Mouse (Mus musculus) heart, adult 2 months (tissue): Measurements from ENCODE around the gene Gabrb3. TPM values are rescaled to one million over a fixed set of nuclear protein-coding genes. Genes with fewer than 3 reads are reported as not detected.

Source experiments
- DNase-seq, 2 experiments: peaks; one replicate each; pipeline ENCODE4 v3.0.0; 2021
- H3K27ac ChIP-seq: fragments of 200-600 bp; 2 replicates; pipeline ENCODE4 v1.8.1; 2022
- H3K27me3 ChIP-seq: fragments of 200-500 bp; 2 replicates; pipeline ENCODE4 v1.6.1; 2012; ENCODE audit warnings: mild to moderate bottlenecking, low read length, inconsistent platforms, mixed read lengths; ENCODE audit not compliant: control insufficient read depth, insufficient read depth
- H3K36me3 ChIP-seq: fragments of 200-500 bp; 2 replicates; pipeline ENCODE4 v1.6.1; 2012; ENCODE audit warnings: low read length, inconsistent platforms; ENCODE audit not compliant: control insufficient read depth, insufficient read depth
- H3K4me1 ChIP-seq: fragments of 200-500 bp; 2 replicates; pipeline ENCODE4 v1.6.1; 2011; ENCODE audit warnings: low read length; ENCODE audit not compliant: control insufficient read depth, insufficient read depth
- H3K4me3 ChIP-seq: fragments of 200-600 bp; 2 replicates; pipeline ENCODE4 v1.8.1; 2022
- H3K79me2 ChIP-seq: fragments of 200-500 bp; replicated peaks from 2 replicates; pipeline ENCODE4 v1.6.1; 2012; ENCODE audit warnings: mild to moderate bottlenecking, inconsistent platforms, low read length, moderate library complexity, mixed read lengths; ENCODE audit not compliant: control insufficient read depth, insufficient read depth
- H3K9ac ChIP-seq: fragments of 200-500 bp; 2 replicates; pipeline ENCODE4 v1.6.1; 2012; ENCODE audit warnings: low read depth, mild to moderate bottlenecking, control low read depth, inconsistent platforms, low read length, mixed read lengths
- CTCF ChIP-seq: fragments of 200-600 bp; IDR thresholded peaks from 2 replicates; pipeline ENCODE4 v1.8.1; 2022; ENCODE audit warnings: antibody characterized with exemption, mild to moderate bottlenecking, moderate library complexity
- EP300 ChIP-seq: fragments of 200-500 bp; IDR thresholded peaks from 2 replicates; pipeline ENCODE4 v1.6.1; 2011; ENCODE audit warnings: low read depth, low read length, control low read depth; ENCODE audit not compliant: insufficient read depth
- POLR2A ChIP-seq: fragments of 200-500 bp; IDR thresholded peaks from 2 replicates; pipeline ENCODE4 v1.6.1; 2011; ENCODE audit warnings: mild to moderate bottlenecking, low read depth, low read length, control low read depth; ENCODE audit not compliant: insufficient read depth
- WGBS: fragments of 180-500 bp; shearing (Covaris S2); methylation state at CpG from one replicate; pipeline ENCODE4 v1.1.7; 2018; 5-methylcytosine and 5-hydroxymethylcytosine counted together
- intact Hi-C: fragments of 180-260 bp; cut with DNase I; formaldehyde crosslinking; loops from one replicate; pipeline ENCODE4 v1.15.1; 2025
- polyA plus RNA-seq: library from polyadenylated mRNA; depleted of rRNA; stranded (reverse); fragments of >200 nt; gene quantifications from 2 replicates; pipeline ENCODE4 v1.2.3, GENCODE M21; 2012
- total RNA-seq, 2 experiments: library from RNA; stranded (reverse); gene quantifications; 2 replicates each; pipeline ENCODE4 v1.2.3; 2021

The Gabrb3 gene
- total and polyA plus RNA-seq, 3 experiments = 0.04 to 0.50 (median 0.37) TPM

DNA sequence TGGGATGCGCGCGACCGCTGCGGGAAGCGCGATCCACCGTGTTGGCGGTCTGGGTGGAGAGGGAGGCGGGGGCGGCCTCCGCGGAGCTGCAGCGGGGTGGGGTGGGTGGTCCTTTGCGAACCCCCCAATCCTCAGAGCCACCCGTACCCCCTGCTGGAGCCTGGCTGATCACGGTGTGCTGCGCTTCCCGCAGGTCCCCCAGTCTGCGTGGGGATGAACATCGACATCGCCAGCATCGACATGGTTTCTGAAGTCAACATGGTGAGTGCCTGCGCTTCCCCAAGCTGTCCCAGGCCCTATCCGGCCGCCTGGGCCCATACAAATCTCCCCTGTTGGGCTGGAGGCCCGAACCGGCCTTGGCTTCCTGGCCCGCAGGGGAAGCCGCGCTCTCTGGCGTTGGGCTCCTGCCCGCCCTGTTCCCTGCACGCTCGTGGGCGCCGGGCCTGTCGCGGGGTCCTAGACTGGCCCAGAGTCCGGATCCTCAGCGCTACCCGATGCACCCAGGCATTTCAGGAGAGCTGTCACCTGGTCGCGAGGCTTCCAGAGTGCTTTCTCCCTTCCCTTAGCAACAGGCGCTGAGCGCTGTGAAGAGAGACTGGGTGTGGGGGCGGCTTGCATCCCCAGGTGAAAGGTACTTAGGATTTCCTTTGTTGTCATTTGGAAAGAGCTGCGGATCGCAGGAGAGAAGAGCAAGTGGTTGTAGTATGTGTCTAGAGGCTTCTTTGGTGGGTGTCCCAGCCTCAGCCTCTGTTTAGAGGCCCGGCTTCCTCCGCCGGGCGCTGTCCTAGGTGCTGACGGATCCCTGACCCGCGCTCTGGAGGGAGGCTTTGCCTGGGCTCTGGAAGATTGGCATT, 172.3 kb downstream of the Gabrb3 start:
- Histone ChIP-seq H3K27me3 (peaks cover 2% of the 10 kb centered on the region; the same call in 1 of the 2 replicates), H3K36me3 (no peaks in the 10 kb centered on the region), H3K79me2 (no peaks in the 10 kb centered on the region), H3K27ac (no peak overlapping the region), H3K4me3 (peak overlapping the region; percentile 18; the same call in 1 of the 2 replicates), H3K9ac (no peak overlapping the region), H3K4me1 (no peaks in the 10 kb centered on the region)
- peak; percentile 10 to 36 for DNase-seq
- TF ChIP-seq EP300 (no peak), CTCF (no peak)
- intact Hi-C loops = no loop called here
- WGBS = under 1% methylated on average over 56 of the region's 56 CpGs

DNA sequence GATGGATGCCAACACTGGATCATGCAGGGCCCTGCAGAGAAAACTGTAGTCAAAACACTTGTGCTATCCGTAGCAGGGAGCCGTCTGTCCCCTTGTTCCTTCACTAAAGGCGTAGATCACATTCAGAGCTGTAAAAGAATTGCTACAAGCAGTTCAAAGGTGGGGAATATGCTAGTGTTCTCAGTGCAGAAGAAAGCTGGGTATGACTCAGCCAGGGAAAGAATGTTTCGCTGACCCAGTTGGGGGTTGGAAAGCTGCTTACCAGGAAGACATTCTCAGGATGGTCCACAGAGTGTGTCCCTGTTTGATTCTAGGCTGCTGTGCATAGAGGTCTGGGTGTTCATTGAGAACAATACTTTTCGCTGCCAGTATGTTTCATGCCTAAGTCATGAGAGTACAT, 177.8 kb downstream of the Gabrb3 start:
- no peak for DNase-seq
- no peaks in the 10 kb centered on the region for H3K4me1 ChIP-seq
- WGBS = 65% methylated on average over 5 of the region's 5 CpGs
- H3K79me2 ChIP-seq = no peaks in the 10 kb centered on the region
- H3K27me3 ChIP-seq = no peaks in the 10 kb centered on the region
- intact Hi-C loops = no loop called here
- H3K27ac ChIP-seq = no peak overlapping the region
- TF ChIP-seq CTCF (no peak), EP300 (no peak), POLR2A (no peak)
- H3K9ac ChIP-seq = no peak overlapping the region
- H3K36me3 ChIP-seq = no peaks in the 10 kb centered on the region
- no peak overlapping the region for H3K4me3 ChIP-seq

DNA sequence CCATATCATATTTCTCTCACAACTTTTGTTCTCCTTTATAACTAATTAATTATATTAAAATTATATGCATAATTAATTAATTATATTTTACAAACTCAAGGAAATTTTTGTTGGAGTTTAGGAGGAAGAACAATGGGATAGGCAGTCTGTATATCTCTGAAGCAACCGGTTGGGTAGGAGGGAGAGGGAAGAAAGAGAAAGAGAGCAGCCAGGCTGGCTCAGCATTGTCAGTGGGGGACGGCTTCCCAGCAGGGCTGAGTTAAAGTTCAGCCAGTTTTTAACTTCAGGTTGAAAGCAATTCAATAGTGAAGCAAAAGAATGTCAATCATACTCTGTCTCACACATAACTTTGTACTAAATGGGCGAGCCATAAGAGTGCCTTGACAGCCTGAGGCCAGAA, 199.2 kb downstream of the Gabrb3 start:
- H3K9ac ChIP-seq = no peak overlapping the region
- intact Hi-C loops = no loop called here
- no peak for DNase-seq

GRCm38 (mm10) chr7:57620036-57620435, 200.5 kb downstream of the Gabrb3 start:
- Histone ChIP-seq H3K27ac (no peak overlapping the region), H3K4me3 (no peak overlapping the region), H3K79me2 (no peaks in the 10 kb centered on the region), H3K27me3 (no peaks in the 10 kb centered on the region), H3K9ac (no peak overlapping the region), H3K4me1 (no peaks in the 10 kb centered on the region), H3K36me3 (no peaks in the 10 kb centered on the region)
- DNase-seq = no peak
- WGBS = 86% methylated on average over 2 of the region's 2 CpGs
- TF ChIP-seq CTCF (no peak), POLR2A (no peak), EP300 (no peak)
- intact Hi-C loops = no loop called here

More for the DNA sequence above, 199.2 kb downstream of the Gabrb3 start:
- Histone ChIP-seq H3K4me3 (no peak overlapping the region), H3K27ac (no peak overlapping the region), H3K4me1 (no peaks in the 10 kb centered on the region), H3K27me3 (no peaks in the 10 kb centered on the region), H3K79me2 (no peaks in the 10 kb centered on the region), H3K36me3 (no peaks in the 10 kb centered on the region)
- TF ChIP-seq CTCF (no peak), POLR2A (no peak), EP300 (no peak)
- WGBS = 43% methylated on average over 3 of the region's 3 CpGs

GRCm38 (mm10) chr7:57623718-57624117, 204.2 kb downstream of the Gabrb3 start:
- 50% methylated on average over 4 of the region's 4 CpGs for WGBS
- no peaks in the 10 kb centered on the region for H3K36me3 ChIP-seq
- H3K9ac ChIP-seq = no peak overlapping the region
- H3K79me2 ChIP-seq = no peaks in the 10 kb centered on the region
- H3K27ac ChIP-seq = no peak overlapping the region
- TF ChIP-seq CTCF (no peak), EP300 (no peak), POLR2A (no peak)
- no peaks in the 10 kb centered on the region for H3K27me3 ChIP-seq
- intact Hi-C loops = no loop called here
- no peaks in the 10 kb centered on the region for H3K4me1 ChIP-seq
- no peak for DNase-seq
- H3K4me3 ChIP-seq = no peak overlapping the region

GRCm38 (mm10) chr7:57635026-57635425, 215.5 kb downstream of the Gabrb3 start:
- Histone ChIP-seq H3K9ac (no peak overlapping the region), H3K4me1 (no peaks in the 10 kb centered on the region), H3K79me2 (no peaks in the 10 kb centered on the region), H3K36me3 (no peaks in the 10 kb centered on the region), H3K27me3 (no peaks in the 10 kb centered on the region), H3K27ac (no peak overlapping the region), H3K4me3 (no peak overlapping the region)
- TF ChIP-seq CTCF (no peak), POLR2A (no peak), EP300 (no peak)
- WGBS = 62% methylated on average over 4 of the region's 4 CpGs
- intact Hi-C loops = no loop called here
- DNase-seq = no peak
